Mouse (Mus musculus) G1E (cell line): ENCODE data around the gene Nexmif.

Experiments
- CTCF ChIP-seq: IDR thresholded peaks from 2 replicates; pipeline ENCODE4 v1.5.1; 2012; ENCODE audit warnings: low read depth, low read length, inconsistent platforms, mixed read lengths
- GATA1 ChIP-seq: IDR thresholded peaks from 2 replicates; pipeline ENCODE4 v1.6.1; 2012; ENCODE audit warnings: borderline replicate concordance, low read length, inconsistent platforms, mixed read lengths
- GATA2 ChIP-seq: IDR thresholded peaks from 2 replicates; pipeline ENCODE4 v1.6.1; 2012; ENCODE audit warnings: low read depth, low read length, inconsistent platforms, borderline replicate concordance
- TAL1 ChIP-seq: conservative IDR thresholded peaks from 2 replicates; pipeline ENCODE4 v1.6.1; 2012; ENCODE audit warnings: low read depth, low read length, inconsistent platforms, mixed read lengths

DNA sequence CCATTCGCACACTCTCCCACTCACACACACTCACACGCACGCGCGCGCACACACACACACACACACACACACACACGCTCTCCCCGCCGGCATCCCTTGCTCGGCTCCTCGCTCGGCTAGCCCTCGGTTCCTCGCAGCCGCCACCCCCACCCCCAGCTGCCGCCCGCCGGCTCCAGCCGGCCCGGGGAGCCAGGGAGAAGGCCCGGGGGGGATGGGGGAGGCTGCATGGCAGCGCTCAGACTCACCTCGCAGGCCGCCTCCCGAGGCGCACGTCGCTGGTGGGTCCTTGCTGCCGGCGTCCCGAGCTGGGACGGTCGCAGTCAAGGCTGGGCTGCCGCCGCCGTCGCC is 623 bp downstream of the Nexmif start:
- no peak for TF ChIP-seq GATA2
- no peak for TF ChIP-seq CTCF
- no peak for TF ChIP-seq GATA1
- TF ChIP-seq TAL1, result no peak
